Mouse (Mus musculus) limb, embryonic 14.5 days (tissue): ENCODE measurements around the gene Vdr. TPM values are rescaled to one million over a fixed set of nuclear protein-coding genes. Genes with fewer than 3 reads are reported as not detected.

Source experiments
- ATAC-seq: fragments of 200-750 bp; cut with Nextera tagmentation; 2 replicates; pipeline ENCODE4 v1.8.0; 2017; ENCODE audit warnings: low read depth, moderate number of reproducible peaks, moderate TSS enrichment; ENCODE audit not compliant: low FRiP score
- DNase-seq: peaks from one replicate; pipeline ENCODE4 v3.0.0-alpha.2; 2015; ENCODE audit warnings: low spot score
- H3K27ac ChIP-seq: fragments of 300-500 bp; sonication (generic); replicated peaks from 2 replicates; pipeline ENCODE4 v1.5.1; 2014; ENCODE audit warnings: low read depth, mild to moderate bottlenecking, low read length, moderate library complexity, mixed read lengths
- H3K27me3 ChIP-seq: fragments of 300-500 bp; sonication (generic); 2 replicates; pipeline ENCODE4 v1.6.1; 2014; ENCODE audit warnings: low read length, mixed read lengths; ENCODE audit not compliant: control insufficient read depth, insufficient read depth
- H3K36me3 ChIP-seq: fragments of 300-500 bp; sonication (generic); 2 replicates; pipeline ENCODE4 v1.6.1; 2014; ENCODE audit warnings: mild to moderate bottlenecking, low read length, moderate library complexity, mixed read lengths; ENCODE audit not compliant: control insufficient read depth, insufficient read depth
- H3K4me1 ChIP-seq: fragments of 300-500 bp; sonication (generic); 2 replicates; pipeline ENCODE4 v1.6.1; 2014; ENCODE audit warnings: antibody characterized with exemption, low read length, mixed read lengths; ENCODE audit not compliant: control insufficient read depth, insufficient read depth
- H3K4me2 ChIP-seq: fragments of 300-500 bp; sonication (generic); replicated peaks from 2 replicates; pipeline ENCODE4 v1.6.1; 2014; ENCODE audit warnings: low read depth, mild to moderate bottlenecking, low read length, moderate library complexity; ENCODE audit not compliant: severe bottlenecking
- H3K4me3 ChIP-seq: fragments of 300-500 bp; sonication (generic); replicated peaks from 2 replicates; pipeline ENCODE4 v1.5.1; 2014; ENCODE audit warnings: low read length
- H3K9ac ChIP-seq: fragments of 300-500 bp; sonication (generic); 2 replicates; pipeline ENCODE4 v1.6.1; 2014; ENCODE audit warnings: mild to moderate bottlenecking, low read depth, low read length, moderate library complexity; ENCODE audit not compliant: severe bottlenecking
- H3K9me3 ChIP-seq: fragments of 300-500 bp; sonication (generic); 2 replicates; pipeline ENCODE4 v1.6.1; 2016; ENCODE audit warnings: low read length; ENCODE audit not compliant: control insufficient read depth
- POLR2A ChIP-seq: fragments of 200-500 bp; IDR thresholded peaks from 2 replicates; pipeline ENCODE4 v1.8.0; 2012; ENCODE audit warnings: inconsistent platforms, mild to moderate bottlenecking, moderate library complexity, borderline replicate concordance; ENCODE audit not compliant: insufficient read depth, insufficient read length; ENCODE audit errors: extremely low read depth
- WGBS: fragments of 180-500 bp; shearing (Covaris S2); extraction: QIAGEN DNeasy Blood & Tissue Kit; methylation state at CpG from one replicate; pipeline ENCODE4 v1.1.7; 2014; 5-methylcytosine and 5-hydroxymethylcytosine counted together
- polyA plus RNA-seq, 2 experiments: library from polyadenylated mRNA; depleted of rRNA in 1 of 2; stranded (reverse) in 1 of 2; unstranded in 1 of 2; fragments of >200 nt; fragmentation: Nextera tagmentation in 1 of 2; extraction: Ambion mirVana in 1 of 2; gene quantifications; 2 replicates each; pipeline versions ENCODE4 v1.2.1 to v1.2.3; 2012 to 2014

Vdr gene
- polyA plus RNA-seq, 2 experiments, result 2.0 to 3.4 TPM

DNA sequence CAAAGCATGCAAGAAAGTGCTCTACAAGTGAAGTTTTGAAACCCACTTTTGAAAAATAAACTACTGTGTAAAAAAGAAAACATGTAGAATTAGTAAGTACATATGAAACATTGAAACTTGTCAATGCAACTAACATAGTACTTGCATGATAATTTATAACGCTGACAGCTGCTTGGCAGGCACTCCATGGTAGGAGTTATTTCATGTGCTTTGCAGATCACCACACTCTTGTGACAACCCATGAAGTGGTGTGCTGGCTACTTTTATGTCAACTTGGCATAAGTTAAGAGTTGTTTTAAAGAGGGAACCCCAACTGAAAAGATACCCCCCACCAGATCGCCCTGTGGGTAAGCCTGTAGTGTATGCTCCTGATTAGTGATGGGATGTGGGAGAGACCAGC lies 12.0 kb upstream of the Vdr start:
- no peak for TF ChIP-seq POLR2A
- Histone ChIP-seq H3K4me3 (no peak overlapping the region), H3K36me3 (no peaks in the 10 kb centered on the region), H3K9ac (no peak overlapping the region), H3K4me1 (no peaks in the 10 kb centered on the region), H3K27me3 (no peaks in the 10 kb centered on the region), H3K4me2 (no peak overlapping the region), H3K27ac (no peak overlapping the region), H3K9me3 (no peaks in the 10 kb centered on the region)
- 87% methylated on average over 2 of the region's 2 CpGs for WGBS
- no peak for ATAC-seq
- no peak for DNase-seq

DNA sequence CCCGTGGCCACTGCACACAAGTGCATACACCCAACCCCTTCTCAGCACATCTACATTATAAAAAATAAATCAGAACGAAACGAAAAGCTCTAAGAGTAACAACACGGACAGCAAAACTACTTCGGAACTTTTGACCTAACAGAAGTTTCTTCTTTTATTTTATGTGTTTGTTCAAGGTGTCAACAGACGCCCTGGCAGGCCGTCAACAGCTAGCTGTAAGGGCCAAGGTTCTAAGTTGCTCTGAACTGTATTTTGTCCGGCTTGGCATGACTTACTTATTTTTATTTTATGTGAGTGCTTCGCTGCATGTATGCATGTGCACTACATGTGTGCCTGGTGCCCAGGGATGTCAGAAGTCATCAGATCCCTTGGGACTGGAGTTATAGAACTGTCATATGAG lies 11.4 kb upstream of the Vdr start:
- WGBS, result 79% methylated on average over 9 of the region's 9 CpGs
- no peaks in the 10 kb centered on the region for H3K4me1 ChIP-seq
- no peaks in the 10 kb centered on the region for H3K36me3 ChIP-seq
- no peaks in the 10 kb centered on the region for H3K9me3 ChIP-seq
- H3K4me2 ChIP-seq, result no peak overlapping the region
- H3K27me3 ChIP-seq, result no peaks in the 10 kb centered on the region
- ATAC-seq (no peak), DNase-seq (no peak)
- H3K27ac ChIP-seq, result no peak overlapping the region
- no peak overlapping the region for H3K9ac ChIP-seq
- TF ChIP-seq POLR2A, result no peak
- H3K4me3 ChIP-seq, result no peak overlapping the region

DNA sequence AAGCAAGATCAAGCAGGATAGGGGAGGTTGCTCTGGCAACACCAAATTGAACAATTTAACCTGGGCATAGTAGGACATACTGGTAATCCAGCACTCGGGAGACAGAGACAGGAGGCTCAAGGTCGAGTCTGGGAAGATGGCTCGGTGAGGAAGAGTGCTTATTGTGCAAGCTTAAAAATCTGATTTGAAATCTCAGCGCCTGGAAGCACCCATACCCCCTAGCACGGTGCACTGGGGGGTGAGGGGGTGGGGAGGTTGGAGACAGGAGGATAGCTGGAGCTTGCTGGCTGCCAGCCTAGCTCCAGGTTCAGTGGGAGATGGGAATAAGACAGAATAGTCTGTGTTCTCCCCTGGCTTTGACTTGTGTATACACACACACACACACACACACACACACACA lies 9.9 kb upstream of the Vdr start:
- H3K4me2 ChIP-seq, result no peak overlapping the region
- no peak for TF ChIP-seq POLR2A
- no peaks in the 10 kb centered on the region for H3K36me3 ChIP-seq
- no peaks in the 10 kb centered on the region for H3K4me1 ChIP-seq
- no peak overlapping the region for H3K27ac ChIP-seq
- DNase-seq, result no peak
- no peak overlapping the region for H3K9ac ChIP-seq
- no peak overlapping the region for H3K4me3 ChIP-seq
- WGBS, result 74% methylated on average over 5 of the region's 5 CpGs
- no peaks in the 10 kb centered on the region for H3K27me3 ChIP-seq
- no peaks in the 10 kb centered on the region for H3K9me3 ChIP-seq
- no peak for ATAC-seq

DNA sequence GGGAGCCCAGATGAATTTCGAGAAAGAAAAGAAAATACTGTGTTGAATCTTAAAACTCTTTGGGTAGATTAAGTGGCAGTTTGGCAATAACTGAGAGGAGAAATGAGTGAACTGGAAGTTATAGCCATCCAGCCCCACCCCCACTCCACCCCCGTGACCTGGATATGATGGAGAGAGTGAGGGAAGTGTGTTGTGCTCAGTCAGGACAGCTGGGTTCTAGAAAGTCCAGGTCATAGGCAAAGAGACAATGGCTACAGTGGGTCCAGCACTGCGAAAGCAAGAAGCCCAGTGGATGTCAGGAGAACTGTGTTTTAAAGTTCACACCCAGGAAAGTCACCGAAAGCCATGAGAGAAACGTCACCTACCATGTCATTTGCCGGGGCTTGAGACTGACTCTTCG lies 8.8 kb upstream of the Vdr start:
- no peaks in the 10 kb centered on the region for H3K9me3 ChIP-seq
- no peaks in the 10 kb centered on the region for H3K27me3 ChIP-seq
- ATAC-seq (no peak), DNase-seq (no peak)
- H3K4me1 ChIP-seq, result no peaks in the 10 kb centered on the region
- no peaks in the 10 kb centered on the region for H3K36me3 ChIP-seq
- no peak overlapping the region for H3K9ac ChIP-seq
- 80% methylated on average over 7 of the region's 7 CpGs for WGBS
- H3K27ac ChIP-seq, result no peak overlapping the region
- TF ChIP-seq POLR2A, result no peak
- no peak overlapping the region for H3K4me2 ChIP-seq
- H3K4me3 ChIP-seq, result no peak overlapping the region

DNA sequence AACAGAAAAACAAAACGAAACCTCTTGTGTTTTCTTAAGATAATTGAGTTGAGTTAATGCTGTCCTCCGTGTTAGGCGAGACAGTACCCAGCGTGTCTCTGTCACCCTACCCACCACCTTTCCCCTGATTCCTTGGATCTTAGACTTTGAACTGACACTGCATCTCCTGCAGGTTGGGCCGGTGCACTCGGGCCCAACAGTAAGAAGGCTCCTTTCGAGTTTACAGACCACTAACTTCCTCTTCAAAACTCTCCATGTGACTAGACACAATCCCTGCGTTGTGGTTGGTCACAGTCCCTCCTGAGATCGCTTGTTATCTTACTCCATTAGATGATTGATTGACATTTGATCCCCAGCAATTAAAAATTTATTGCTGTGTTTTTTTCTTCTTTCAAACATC lies 7.6 kb upstream of the Vdr start:
- H3K4me3 ChIP-seq, result no peak overlapping the region
- no peaks in the 10 kb centered on the region for H3K27me3 ChIP-seq
- WGBS, result 79% methylated on average over 9 of the region's 9 CpGs
- no peaks in the 10 kb centered on the region for H3K36me3 ChIP-seq
- no peak overlapping the region for H3K4me2 ChIP-seq
- no peak overlapping the region for H3K9ac ChIP-seq
- DNase-seq, result no peak
- no peaks in the 10 kb centered on the region for H3K4me1 ChIP-seq
- TF ChIP-seq POLR2A, result no peak
- no peak for ATAC-seq
- H3K27ac ChIP-seq, result no peak overlapping the region
- no peaks in the 10 kb centered on the region for H3K9me3 ChIP-seq

DNA sequence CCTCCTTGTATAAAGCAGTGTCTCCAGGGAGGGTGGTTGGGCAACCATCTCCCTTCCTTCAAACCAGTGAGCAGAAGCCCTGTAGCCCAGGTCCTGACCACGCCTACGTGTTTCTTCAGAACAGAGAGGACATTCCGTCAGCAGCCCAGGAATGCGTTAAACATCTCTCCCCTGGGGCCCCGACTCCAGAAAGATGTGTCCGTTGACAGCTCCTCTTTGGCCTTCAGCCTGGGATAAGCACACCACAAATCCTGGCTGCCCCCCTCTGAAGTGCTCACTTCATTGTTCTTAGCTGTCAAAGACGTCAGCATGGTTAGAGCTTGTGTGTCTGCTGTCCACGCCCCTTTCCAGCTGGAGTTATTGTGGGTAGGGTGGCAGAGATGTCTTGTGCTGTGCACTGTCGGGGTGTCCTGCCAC lies 3.9 kb upstream of the Vdr start:
- no peaks in the 10 kb centered on the region for H3K9me3 ChIP-seq
- no peaks in the 10 kb centered on the region for H3K36me3 ChIP-seq
- H3K27ac ChIP-seq, result no peak overlapping the region
- no peaks in the 10 kb centered on the region for H3K4me1 ChIP-seq
- TF ChIP-seq POLR2A, result no peak
- WGBS, result 36% methylated on average over 9 of the region's 9 CpGs
- no peak overlapping the region for H3K9ac ChIP-seq
- no peak overlapping the region for H3K4me3 ChIP-seq
- peak; percentile 64 for DNase-seq
- no peak for ATAC-seq
- no peak overlapping the region for H3K4me2 ChIP-seq
- H3K27me3 ChIP-seq, result no peaks in the 10 kb centered on the region
